Comparison of ENCODE assay signal across 10 mouse cellular contexts in genomic region chr2:14651268-14651667, GRCm38 (mm10). TPM values are rescaled to one million over a fixed set of nuclear protein-coding genes. Genes with fewer than 3 reads are reported as not detected.
DNase-seq lines count a peak whose midpoint lies in the region; ATAC-seq lines count a peak whose summit lies in the region.
"Had no signal": no experiment of that assay in that cellular context is flagged by ENCODE, and none has a peak within 500 bp of the region (broad histone marks: within the 10 kb centered on the region; RNA-seq: fewer than 3 reads in every experiment).

No protein-coding gene starts in this region.

- no peak for DNase-seq in heart, adult 11 months
- peak; percentile 74 for DNase-seq in 3T3-L1 (ENCODE audit: low read depth, low spot score)
- peak; percentile 48 to 53 for DNase-seq in heart, postnatal 10 days
- peak; percentile 61 to 70 for DNase-seq in kidney, postnatal 4 days
- DNase-seq in left cerebral cortex, adult 11 months (ENCODE audit: low spot score) = no peak
- no peak for DNase-seq in ovary, adult 18-20 months (ENCODE audit: low spot score)
- DNase-seq: cerebellum, adult 2 months had no signal

- H3K36me3 ChIP-seq in heart, embryonic 13.5 days = no peaks in the 10 kb centered on the region
- no peaks in the 10 kb centered on the region for H3K36me3 ChIP-seq in hindbrain, embryonic 13.5 days

- H3K4me2 ChIP-seq in heart, embryonic 13.5 days = no peak overlapping the region
- no peak overlapping the region for H3K4me2 ChIP-seq in hindbrain, embryonic 13.5 days

- no peaks in the 10 kb centered on the region for H3K27me3 ChIP-seq in heart, embryonic 13.5 days (replicated peaks)
- H3K27me3 ChIP-seq in hindbrain, embryonic 13.5 days = no peaks in the 10 kb centered on the region

- H3K27ac ChIP-seq in heart, embryonic 13.5 days (replicated peaks) = peak overlapping the region; percentile 68
- no peak overlapping the region for H3K27ac ChIP-seq in hindbrain, embryonic 13.5 days

- no peak for ATAC-seq in heart, embryonic 13.5 days (ENCODE audit: extremely low read depth, insufficient number of reproducible peaks, low FRiP score, low TSS enrichment)
- ATAC-seq in hindbrain, embryonic 13.5 days (ENCODE audit: low FRiP score) = no peak

- no peak overlapping the region for H3K9ac ChIP-seq in heart, embryonic 13.5 days
- no peak overlapping the region for H3K9ac ChIP-seq in hindbrain, embryonic 13.5 days

- H3K4me1 ChIP-seq in heart, embryonic 13.5 days = peaks cover 51% of the 10 kb centered on the region
- peaks cover 8% of the 10 kb centered on the region; the same call in 1 of the 2 replicates for H3K4me1 ChIP-seq in hindbrain, embryonic 13.5 days (replicated peaks)

- 28% methylated on average over 2 of the region's 2 CpGs for WGBS in heart, embryonic 13.5 days
- WGBS in hindbrain, embryonic 13.5 days = 83% methylated on average over 2 of the region's 2 CpGs

- no peaks in the 10 kb centered on the region for H3K9me3 ChIP-seq in heart, embryonic 13.5 days
- H3K9me3 ChIP-seq in hindbrain, embryonic 13.5 days = no peaks in the 10 kb centered on the region

- H3K4me3 ChIP-seq in heart, embryonic 13.5 days = no peak overlapping the region
- no peak overlapping the region for H3K4me3 ChIP-seq in hindbrain, embryonic 13.5 days
- H3K4me3 ChIP-seq: erythroblast, embryonic 14.5 days had no signal

- intact Hi-C loops in heart, postnatal 10 days (cut with DNase I) = no loop called here

RNA-seq across cellular contexts. Expression of gene Cacnb2, which starts 48.4 kb away (rescaled TPM):
- 9.0 and 9.5 TPM in 2 replicates for polyA plus RNA-seq in heart, embryonic 13.5 days (2015; fragmentation: Nextera tagmentation; extraction: Ambion mirVana)
- total RNA-seq in heart, postnatal 10 days (2021) = 10 to 100 TPM; 60.1 to 74.8 TPM
- polyA plus RNA-seq in hindbrain, embryonic 13.5 days (2015; fragmentation: Nextera tagmentation; extraction: Ambion mirVana) = 3.8 and 4.0 TPM in 2 replicates
- polyA plus RNA-seq: erythroblast, embryonic 14.5 days had no signal

Comparison
In these comparisons a context has a peak if more than half of its experiments do, and no peak if none do; other contexts are left out.
1. DNase-seq: peak in 3T3-L1 (single experiment), heart, postnatal 10 days (2 of 2) and kidney, postnatal 4 days (2 of 2); none in heart, adult 11 months (single experiment), left cerebral cortex, adult 11 months (single experiment) and ovary, adult 18-20 months (single experiment).